Mouse (Mus musculus): ENCODE measurements around the gene Otulin. TPM values are rescaled to one million over a fixed set of nuclear protein-coding genes. Genes with fewer than 3 reads are reported as not detected.

The Otulin gene
- polyA plus RNA-seq, 1 experiment = not detected

- WGBS = 89% methylated on average over 10 of the region's 10 CpGs
- Histone ChIP-seq H3K4me3 (ENCODE audit: insufficient read depth, low read depth, low read length) (no peak overlapping the region), H3K4me1 (ENCODE audit: control insufficient read depth, insufficient read depth, low read length) (peaks cover 14% of the 10 kb centered on the region), H3K27ac (ENCODE audit: insufficient read depth, low read depth, low read length) (no peak overlapping the region)
- no peak for TF ChIP-seq POLR2A (IDR thresholded peaks at IDR 0.05; ENCODE audit: insufficient read depth, low read depth, low read length)
- TF ChIP-seq CTCF (IDR thresholded peaks at IDR 0.05; ENCODE audit: insufficient read depth, low read depth, low read length) = no peak
Measured at GRCm38 (mm10) chr15:27545203-27545602, 85.3 kb downstream of the Otulin start.

- no peak for TF ChIP-seq CTCF (IDR thresholded peaks at IDR 0.05; ENCODE audit: insufficient read depth, low read depth, low read length)
- no peak for TF ChIP-seq POLR2A (IDR thresholded peaks at IDR 0.05; ENCODE audit: insufficient read depth, low read depth, low read length)
- 80% methylated on average over 9 of the region's 9 CpGs for WGBS
- Histone ChIP-seq H3K27ac (ENCODE audit: insufficient read depth, low read depth, low read length) (no peak overlapping the region), H3K4me3 (ENCODE audit: insufficient read depth, low read depth, low read length) (no peak overlapping the region), H3K4me1 (ENCODE audit: control insufficient read depth, insufficient read depth, low read length) (peaks cover 28% of the 10 kb centered on the region)
Measured at GRCm38 (mm10) chr15:27539745-27540144, 90.7 kb downstream of the Otulin start.

GRCm38 (mm10) chr15:27537519-27538223 is 92.8 kb downstream of the Otulin start:
- 63% methylated on average over 4 of the region's 4 CpGs for WGBS
- H3K27ac ChIP-seq (ENCODE audit: insufficient read depth, low read depth, low read length) = peak overlapping the region; percentile 80
- H3K4me3 ChIP-seq (ENCODE audit: insufficient read depth, low read depth, low read length) = no peak overlapping the region
- no peak for TF ChIP-seq POLR2A (IDR thresholded peaks at IDR 0.05; ENCODE audit: insufficient read depth, low read depth, low read length)
- no peak for TF ChIP-seq CTCF (IDR thresholded peaks at IDR 0.05; ENCODE audit: insufficient read depth, low read depth, low read length)
- peaks cover 33% of the 10 kb centered on the region for H3K4me1 ChIP-seq (ENCODE audit: control insufficient read depth, insufficient read depth, low read length)

- TF ChIP-seq POLR2A (IDR thresholded peaks at IDR 0.05; ENCODE audit: insufficient read depth, low read depth, low read length) = no peak
- TF ChIP-seq CTCF (IDR thresholded peaks at IDR 0.05; ENCODE audit: insufficient read depth, low read depth, low read length) = no peak
- 9% methylated on average over 5 of the region's 5 CpGs for WGBS
- Histone ChIP-seq H3K4me3 (ENCODE audit: insufficient read depth, low read depth, low read length) (no peak overlapping the region), H3K4me1 (ENCODE audit: control insufficient read depth, insufficient read depth, low read length) (peaks cover 33% of the 10 kb centered on the region), H3K27ac (ENCODE audit: insufficient read depth, low read depth, low read length) (peak overlapping the region; percentile 81)
Measured at GRCm38 (mm10) chr15:27536771-27537170, 93.7 kb downstream of the Otulin start.

- Histone ChIP-seq H3K27ac (ENCODE audit: insufficient read depth, low read depth, low read length) (peak overlapping the region; percentile 55; the same call in 1 of the 2 replicates), H3K4me3 (ENCODE audit: insufficient read depth, low read depth, low read length) (no peak overlapping the region), H3K4me1 (ENCODE audit: control insufficient read depth, insufficient read depth, low read length) (peaks cover 33% of the 10 kb centered on the region)
- TF ChIP-seq POLR2A (IDR thresholded peaks at IDR 0.05; ENCODE audit: insufficient read depth, low read depth, low read length) = no peak
- no peak for TF ChIP-seq CTCF (IDR thresholded peaks at IDR 0.05; ENCODE audit: insufficient read depth, low read depth, low read length)
- 36% methylated on average over 7 of the region's 7 CpGs for WGBS
Measured at GRCm38 (mm10) chr15:27536186-27536585, 94.3 kb downstream of the Otulin start.

- WGBS = 47% methylated on average over 4 of the region's 4 CpGs
- Histone ChIP-seq H3K4me1 (ENCODE audit: control insufficient read depth, insufficient read depth, low read length) (peaks cover 33% of the 10 kb centered on the region), H3K27ac (ENCODE audit: insufficient read depth, low read depth, low read length) (peak overlapping the region; percentile 36; the same call in 1 of the 2 replicates), H3K4me3 (ENCODE audit: insufficient read depth, low read depth, low read length) (no peak overlapping the region)
- TF ChIP-seq CTCF (IDR thresholded peaks at IDR 0.05; ENCODE audit: insufficient read depth, low read depth, low read length) = no peak
- no peak for TF ChIP-seq POLR2A (IDR thresholded peaks at IDR 0.05; ENCODE audit: insufficient read depth, low read depth, low read length)
Measured at GRCm38 (mm10) chr15:27535681-27536080, 94.8 kb downstream of the Otulin start.

GRCm38 (mm10) chr15:27533036-27533435 is 97.5 kb downstream of the Otulin start:
- TF ChIP-seq CTCF (IDR thresholded peaks at IDR 0.05; ENCODE audit: insufficient read depth, low read depth, low read length) = no peak
- TF ChIP-seq POLR2A (IDR thresholded peaks at IDR 0.05; ENCODE audit: insufficient read depth, low read depth, low read length) = no peak
- Histone ChIP-seq H3K27ac (ENCODE audit: insufficient read depth, low read depth, low read length) (no peak overlapping the region), H3K4me1 (ENCODE audit: control insufficient read depth, insufficient read depth, low read length) (peaks cover 20% of the 10 kb centered on the region), H3K4me3 (ENCODE audit: insufficient read depth, low read depth, low read length) (no peak overlapping the region)
- WGBS = 74% methylated on average over 3 of the region's 3 CpGs

GRCm38 (mm10) chr15:27530023-27530422 is 100.5 kb downstream of the Otulin start:
- WGBS = 66% methylated on average over 4 of the region's 4 CpGs

GRCm38 (mm10) chr15:27528896-27529295 is 101.6 kb downstream of the Otulin start:
- TF ChIP-seq CTCF (IDR thresholded peaks at IDR 0.05; ENCODE audit: insufficient read depth, low read depth, low read length) = no peak
- TF ChIP-seq POLR2A (IDR thresholded peaks at IDR 0.05; ENCODE audit: insufficient read depth, low read depth, low read length) = no peak
- WGBS = 64% methylated on average over 4 of the region's 4 CpGs
- Histone ChIP-seq H3K4me1 (ENCODE audit: control insufficient read depth, insufficient read depth, low read length) (peaks cover 13% of the 10 kb centered on the region), H3K4me3 (ENCODE audit: insufficient read depth, low read depth, low read length) (no peak overlapping the region), H3K27ac (ENCODE audit: insufficient read depth, low read depth, low read length) (no peak overlapping the region)

More at GRCm38 (mm10) chr15:27530023-27530422, 100.5 kb downstream of the Otulin start:
- H3K4me1 ChIP-seq (ENCODE audit: control insufficient read depth, insufficient read depth, low read length) = peaks cover 13% of the 10 kb centered on the region
- TF ChIP-seq CTCF (IDR thresholded peaks at IDR 0.05; ENCODE audit: insufficient read depth, low read depth, low read length) = no peak
- no peak for TF ChIP-seq POLR2A (IDR thresholded peaks at IDR 0.05; ENCODE audit: insufficient read depth, low read depth, low read length)
- no peak overlapping the region for H3K4me3 ChIP-seq (ENCODE audit: insufficient read depth, low read depth, low read length)
- H3K27ac ChIP-seq (ENCODE audit: insufficient read depth, low read depth, low read length) = no peak overlapping the region
